Mouse (Mus musculus) MN1 (cell line): ENCODE results near the gene Aqp11.

Source experiments
- DNase-seq: peaks from one replicate; pipeline ENCODE4 v3.0.0-alpha.2; 2016; ENCODE audit warnings: low spot score

The Aqp11 gene

GRCm38 (mm10) chr7:97737638-97738456, at the start of gene Aqp11:
Gene Aqp11 (minus strand): TSS chr7:97738289.
- peak; percentile 87 for DNase-seq

DNA sequence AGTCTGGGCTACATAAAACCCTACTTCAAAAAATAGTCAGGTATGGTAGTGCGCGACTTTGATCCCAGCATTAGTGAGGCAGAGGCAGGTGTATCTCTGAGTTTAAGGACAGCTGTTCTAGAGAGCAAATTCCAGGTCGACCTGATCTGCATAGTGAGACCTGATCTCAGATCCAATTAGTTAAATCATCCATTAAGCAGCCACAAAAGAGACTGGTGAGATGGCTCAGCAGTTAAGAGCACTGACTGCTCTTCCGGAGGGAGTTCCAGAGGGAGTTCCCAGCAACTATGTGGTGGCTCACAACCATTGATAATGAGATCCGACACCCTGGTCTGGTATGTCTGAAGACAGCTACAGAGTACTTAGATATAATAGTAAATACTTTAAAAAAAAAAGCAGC, 45.4 kb upstream of the Aqp11 start:
- DNase-seq = no peak

- DNase-seq = no peak
Observed at GRCm38 (mm10) chr7:97781496-97781895, 43.4 kb upstream of the Aqp11 start.

- DNase-seq = no peak
Observed at GRCm38 (mm10) chr7:97780815-97781214, 42.7 kb upstream of the Aqp11 start.

- DNase-seq = no peak
Observed at GRCm38 (mm10) chr7:97780222-97780621, 42.1 kb upstream of the Aqp11 start.

DNA sequence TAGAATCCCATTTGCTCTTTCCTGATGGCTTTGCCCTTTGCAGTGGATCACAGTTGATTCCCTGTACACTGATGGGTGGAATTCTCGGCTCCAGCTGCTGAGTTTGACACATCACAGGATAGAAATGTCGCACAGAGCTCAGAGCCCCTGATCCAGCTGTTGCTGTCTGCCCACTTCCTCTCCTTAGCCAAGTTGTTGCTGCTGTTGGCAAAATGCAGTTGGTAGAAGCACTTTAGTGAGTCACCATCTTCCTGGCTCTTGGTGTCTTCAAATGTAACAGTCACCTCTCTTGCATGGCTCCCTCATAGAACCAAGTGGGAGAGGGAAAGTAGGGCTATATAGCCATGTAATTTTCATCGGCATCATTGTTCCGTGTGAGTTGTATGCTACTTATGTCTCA, 39.1 kb upstream of the Aqp11 start:
- no peak for DNase-seq

DNA sequence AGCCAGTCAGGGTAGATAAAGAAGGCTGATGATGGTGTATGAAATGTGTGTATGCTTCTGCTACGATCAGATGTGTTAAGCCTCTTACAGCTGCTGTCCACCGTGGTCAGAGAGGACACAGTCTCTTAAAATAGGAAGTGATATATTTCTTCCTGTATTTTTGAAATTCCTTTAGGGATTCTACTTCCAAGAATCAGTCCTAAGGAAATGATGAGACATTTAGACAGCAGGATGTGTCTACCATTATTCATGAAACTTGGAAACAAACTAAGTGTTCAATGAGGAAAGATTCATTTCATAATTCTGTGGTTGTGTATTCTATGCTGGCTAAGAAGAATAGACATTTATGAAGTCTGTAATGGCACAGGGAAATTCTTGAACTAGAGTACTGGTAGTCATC, 37.8 kb upstream of the Aqp11 start:
- no peak for DNase-seq

- DNase-seq = no peak
Observed at GRCm38 (mm10) chr7:97775380-97775779, 37.3 kb upstream of the Aqp11 start.

DNA sequence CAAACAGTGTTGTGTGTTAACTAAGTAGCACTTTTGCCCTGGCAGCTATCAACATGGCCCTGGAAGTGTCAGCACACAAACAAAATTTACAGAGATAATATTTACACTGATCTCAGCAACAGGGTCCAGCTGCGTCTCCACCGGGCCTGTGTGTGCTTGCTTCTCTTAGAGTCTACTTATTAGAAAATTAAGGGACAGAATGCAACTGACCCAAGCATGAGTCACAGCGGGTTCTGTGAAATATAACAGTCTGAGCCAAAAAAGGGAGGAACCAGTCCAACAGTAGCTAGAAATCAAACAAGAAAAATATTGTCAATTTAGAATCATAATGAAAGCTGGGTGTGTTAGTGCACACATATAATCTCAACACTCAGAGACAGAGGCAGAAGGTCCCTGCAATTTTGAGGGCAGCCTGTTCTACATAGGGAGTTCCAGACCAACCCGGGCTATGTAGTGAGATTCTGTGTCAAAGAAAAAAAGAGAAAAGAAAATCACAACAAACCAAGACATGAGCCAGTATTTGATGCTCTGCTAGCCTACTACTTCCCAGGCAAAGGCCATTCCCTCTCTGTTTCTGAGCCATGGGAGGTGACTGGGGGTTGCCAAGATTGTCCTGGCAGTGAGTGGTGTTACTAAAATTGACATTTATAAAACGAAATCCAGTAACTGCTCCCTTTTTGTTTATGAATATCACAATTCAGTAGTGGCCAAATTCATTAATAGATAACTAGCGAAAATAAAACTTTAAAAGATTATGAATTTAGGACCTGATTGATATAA, 32.9 kb upstream of the Aqp11 start:
- peak; percentile 54 for DNase-seq

DNA sequence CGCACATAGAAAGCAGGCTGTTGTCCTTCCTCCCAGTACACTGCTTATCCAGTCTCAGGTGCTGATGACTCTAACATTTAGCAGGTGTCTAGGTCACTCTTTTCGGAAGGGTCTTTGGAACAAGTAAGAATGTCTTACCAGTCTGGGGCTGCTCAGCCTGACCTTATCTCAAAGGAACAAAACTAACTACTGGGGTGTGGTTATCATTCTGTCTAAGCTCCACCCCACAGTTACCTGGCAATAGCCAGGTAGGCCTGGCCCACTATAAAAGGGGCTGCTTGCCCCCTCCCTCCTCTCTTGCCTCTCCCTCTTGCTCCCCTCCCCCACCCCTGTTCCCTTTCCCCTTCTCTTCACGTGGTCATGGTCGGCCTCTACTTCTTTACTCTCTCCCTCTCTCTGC, 30.9 kb upstream of the Aqp11 start:
- no peak for DNase-seq

- no peak for DNase-seq
Observed at GRCm38 (mm10) chr7:97767841-97768240, 29.8 kb upstream of the Aqp11 start.

DNA sequence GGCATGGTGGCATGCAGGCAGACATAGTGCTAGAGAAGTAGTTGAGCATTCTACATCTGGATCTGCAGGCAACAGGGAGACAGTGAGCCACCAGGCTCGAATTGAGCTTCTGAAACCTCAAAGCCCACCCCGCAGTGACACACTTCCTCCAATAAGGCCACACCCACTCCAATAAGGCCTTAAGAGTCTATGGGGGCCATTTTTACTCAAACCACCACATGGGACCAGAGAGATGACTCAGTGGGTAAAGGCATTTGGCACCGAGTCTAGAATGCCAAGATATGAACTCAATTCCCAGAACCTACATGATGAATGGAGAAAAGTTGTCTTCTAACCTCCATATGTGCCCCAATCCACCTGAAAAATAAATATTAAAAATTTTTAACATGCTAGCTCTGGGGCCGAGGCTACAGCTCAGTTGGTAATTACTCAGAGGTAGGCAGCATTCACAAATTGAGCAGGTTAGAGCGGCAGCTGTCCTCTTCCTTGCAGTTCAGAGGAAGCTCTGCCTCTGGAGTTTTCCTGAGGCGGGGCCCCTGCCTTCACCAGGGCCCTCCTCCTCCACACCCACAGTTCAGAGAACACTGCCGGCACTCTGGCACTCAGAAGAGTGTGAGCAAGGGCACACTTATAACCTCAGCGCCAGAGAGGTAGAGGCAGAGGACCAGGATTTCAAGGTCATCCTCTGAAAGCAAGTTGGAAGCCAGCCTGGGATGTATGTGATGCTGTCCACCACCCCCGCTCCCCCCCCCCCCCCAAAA, 28.5 kb upstream of the Aqp11 start:
- DNase-seq = no peak

DNA sequence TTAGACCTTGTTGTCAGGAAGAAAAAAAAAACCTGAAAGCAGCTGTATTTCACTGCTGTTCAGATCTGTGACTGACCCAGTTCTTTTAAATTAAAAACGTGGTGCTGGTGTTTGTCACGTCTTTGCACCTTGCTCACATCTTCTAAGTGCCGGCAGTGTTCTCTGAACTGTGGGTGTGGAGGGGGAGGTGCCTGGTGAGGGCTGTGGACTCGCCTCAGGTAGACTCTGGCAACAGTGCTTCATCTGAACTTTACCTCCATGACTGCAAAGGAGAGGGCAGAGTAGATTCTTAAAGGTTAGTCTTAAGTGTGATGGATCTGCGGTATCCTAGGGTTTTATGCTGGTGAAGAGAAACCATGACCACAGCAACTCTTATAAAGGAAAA, 27.9 kb upstream of the Aqp11 start:
- DNase-seq = no peak

- DNase-seq = peak; percentile 67
Observed at GRCm38 (mm10) chr7:97765181-97765962, 27.3 kb upstream of the Aqp11 start.

DNA sequence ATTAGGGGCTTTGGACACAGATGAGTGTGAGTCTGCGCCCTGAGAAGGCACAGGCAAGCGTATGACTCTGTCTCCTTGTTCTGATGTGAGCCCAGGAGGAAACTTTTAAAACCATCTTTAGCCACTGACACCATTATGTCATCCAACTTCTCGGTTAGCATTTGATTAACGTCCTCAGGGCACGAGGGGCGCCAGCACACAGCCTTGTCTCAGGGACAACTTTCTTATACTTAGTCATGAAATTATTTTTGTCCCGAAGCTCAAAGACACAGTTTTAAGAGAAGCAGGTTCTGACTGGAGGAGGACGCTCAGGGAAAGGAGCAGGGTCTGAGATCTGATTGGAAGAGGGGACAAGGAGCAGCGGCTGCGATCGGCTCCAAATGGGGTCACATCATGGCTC, 26.5 kb upstream of the Aqp11 start:
- peak; percentile 40 for DNase-seq

DNA sequence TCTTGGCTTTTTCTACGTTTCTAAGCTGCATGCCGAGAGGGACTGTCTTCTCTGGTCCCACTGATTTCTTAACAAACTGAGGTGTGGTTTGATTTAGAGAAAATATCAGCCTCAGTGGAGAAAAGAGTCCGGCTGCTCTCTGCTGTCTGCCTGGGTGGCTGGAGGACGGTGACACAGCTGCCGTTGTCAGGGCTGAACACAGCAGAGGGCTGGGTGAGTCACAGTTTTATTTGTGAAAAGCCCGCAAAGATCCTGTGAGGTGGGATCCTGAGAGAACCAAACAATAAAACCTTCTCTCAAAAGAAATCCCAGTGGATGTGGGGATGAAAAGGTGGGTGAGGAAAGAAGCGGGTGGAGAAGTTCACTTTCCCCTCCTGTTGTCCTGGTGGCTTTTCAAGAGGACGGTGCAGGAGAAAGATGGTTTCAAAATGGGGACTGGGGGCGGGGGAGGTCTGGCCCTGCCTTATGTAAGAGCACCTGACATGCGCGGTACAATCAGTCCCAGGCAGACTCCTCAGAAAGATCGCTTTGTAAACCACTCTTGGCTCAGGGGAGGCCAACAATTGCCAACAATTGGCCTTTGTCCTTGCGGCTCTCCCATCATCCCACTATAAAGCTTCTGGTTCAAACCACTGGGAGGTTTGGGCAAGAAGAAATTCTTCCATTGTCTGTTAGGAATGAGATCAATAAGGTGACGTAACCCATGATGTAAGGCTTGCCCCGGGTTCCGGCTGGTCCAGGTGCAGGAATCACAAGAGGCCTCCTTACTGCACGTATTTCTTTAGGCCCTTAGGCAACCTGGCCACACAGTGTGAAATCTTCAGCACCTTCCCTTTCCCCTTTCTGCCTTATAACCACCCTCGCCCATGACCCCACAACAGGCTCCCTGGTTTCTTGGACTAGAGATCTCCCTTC, 19.1 kb upstream of the Aqp11 start:
- DNase-seq = peak; percentile 44

DNA sequence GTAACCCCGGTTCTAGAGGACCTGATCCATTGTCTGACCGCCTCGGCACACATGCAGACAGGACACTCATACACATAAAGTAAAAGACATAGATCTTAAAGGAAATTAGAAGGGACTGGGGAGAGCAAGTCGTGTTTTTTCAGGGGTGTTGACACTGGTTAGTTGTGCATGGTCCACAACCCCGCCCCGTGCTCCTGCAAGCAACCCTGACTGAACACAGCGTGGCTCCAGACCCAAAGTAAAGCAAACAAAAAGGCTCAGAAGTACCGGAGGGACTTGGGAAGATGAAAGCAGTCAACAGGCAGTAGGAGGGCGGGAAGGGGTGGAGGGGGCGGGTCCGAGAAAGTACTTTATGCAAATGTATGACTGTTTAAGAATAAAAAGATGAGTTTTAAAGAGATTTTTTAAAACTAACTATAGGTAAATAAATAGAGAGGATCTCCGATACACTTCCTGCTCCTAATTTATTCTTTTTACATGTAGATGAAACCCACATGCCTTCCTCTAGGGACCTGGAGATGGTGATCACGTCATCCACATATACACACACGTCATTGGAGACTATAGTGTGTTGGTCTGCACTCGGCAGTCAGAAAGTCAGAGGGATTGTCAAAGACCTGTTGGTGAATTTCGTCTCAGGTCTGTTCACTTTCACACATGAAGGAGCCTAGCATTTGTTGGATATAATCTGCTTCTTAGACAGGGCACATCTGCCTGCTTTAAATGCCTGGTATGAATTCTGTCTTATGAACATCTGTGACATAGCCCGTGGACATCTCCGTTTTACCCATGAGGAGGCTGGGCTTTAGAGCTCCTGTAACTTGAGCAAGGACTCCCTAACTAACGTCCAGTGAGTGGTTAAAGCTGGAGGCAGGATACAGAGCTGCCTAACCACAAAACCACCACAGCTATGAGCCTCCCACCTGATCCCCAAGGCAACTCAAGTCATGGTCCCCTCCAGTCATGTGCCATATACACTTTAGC, 11.4 kb upstream of the Aqp11 start:
- DNase-seq = peak; percentile 70

DNA sequence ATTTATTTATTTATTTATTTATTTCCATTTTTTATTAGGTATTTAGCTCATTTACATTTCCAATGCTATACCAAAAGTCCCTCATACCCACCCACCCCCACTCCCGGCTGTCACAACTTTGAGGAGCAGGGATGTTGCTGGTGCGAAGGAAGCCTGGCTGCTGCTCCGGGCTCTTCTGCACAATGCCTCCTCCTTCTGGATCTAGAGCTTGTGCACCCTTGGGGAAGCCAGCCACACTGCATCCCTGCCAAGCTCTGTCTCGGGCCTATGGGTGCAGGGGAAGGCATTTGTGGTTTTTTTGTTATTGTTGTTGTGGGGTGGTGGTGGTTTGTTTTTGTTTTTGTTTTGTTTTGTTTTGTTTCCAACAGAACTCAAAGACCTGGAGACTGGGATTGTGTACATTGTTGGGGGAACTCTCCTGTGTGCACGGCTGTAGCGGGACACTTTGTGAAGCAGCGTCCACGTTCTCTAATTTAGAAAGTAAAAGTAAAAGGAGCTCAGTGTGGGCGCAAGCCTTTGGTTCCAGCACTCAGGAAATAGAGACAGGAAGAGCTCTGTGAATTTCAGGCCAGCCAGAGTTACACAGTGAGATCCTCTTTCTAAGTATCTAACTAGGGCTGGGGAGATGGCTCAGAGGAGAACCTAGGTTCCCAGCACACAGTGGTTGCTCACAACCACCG, 10.6 kb upstream of the Aqp11 start:
- peak; percentile 72 for DNase-seq
